Mouse (Mus musculus) MEL (cell line): ENCODE measurements around the gene Tshz2. TPM values are rescaled to one million over a fixed set of nuclear protein-coding genes. Genes with fewer than 3 reads are reported as not detected.

ENCODE experiments used
- DNase-seq: peaks from one replicate; pipeline ENCODE4 v3.0.0; 2011; ENCODE audit warnings: low read depth, low spot score
- H3K27ac ChIP-seq: 2 replicates; pipeline ENCODE4 v1.5.1; 2012; ENCODE audit warnings: low read depth, mild to moderate bottlenecking, control low read depth, low read length, moderate library complexity; ENCODE audit not compliant: control insufficient read depth
- H3K27me3 ChIP-seq, 2 experiments: fragments of 150-350 bp in 1 of 2; sonication (generic) in 1 of 2; 2 replicates each; pipeline ENCODE4 v1.6.1; 2012; ENCODE audit warnings: low read length in 2 of 2, mild to moderate bottlenecking in 2 of 2, improper control_type of control experiment in 1 of 2, moderate library complexity in 1 of 2; ENCODE audit not compliant: insufficient read depth in 2 of 2, control insufficient read depth in 1 of 2
- H3K36me3 ChIP-seq, 2 experiments: 2 replicates each; pipeline ENCODE4 v1.6.1; 2012 to 2014; ENCODE audit warnings: low read length in 2 of 2, improper control_type of control experiment in 1 of 2, inconsistent platforms in 1 of 2, mild to moderate bottlenecking in 1 of 2; ENCODE audit not compliant: insufficient read depth in 2 of 2, control insufficient read depth in 1 of 2
- H3K4me1 ChIP-seq, 2 experiments: fragments of 150-350 bp in 1 of 2; sonication (generic) in 1 of 2; 2 replicates each; pipeline ENCODE4 v1.6.1; 2012; ENCODE audit warnings: low read length in 2 of 2, improper control_type of control experiment in 1 of 2, mild to moderate bottlenecking in 1 of 2; ENCODE audit not compliant: insufficient read depth in 2 of 2, control insufficient read depth in 1 of 2
- H3K4me3 ChIP-seq, 2 experiments: fragments of 150-350 bp in 1 of 2; sonication (generic) in 1 of 2; 2 replicates each; pipeline ENCODE4 v1.5.1; 2012; ENCODE audit warnings: low read depth in 2 of 2, low read length in 2 of 2, mild to moderate bottlenecking in 2 of 2, moderate library complexity in 2 of 2, control low read depth in 1 of 2, improper control_type of control experiment in 1 of 2; ENCODE audit not compliant: control insufficient read depth in 1 of 2, insufficient read depth in 1 of 2
- H3K79me2 ChIP-seq: 2 replicates; pipeline ENCODE4 v1.6.1; 2012; ENCODE audit warnings: mild to moderate bottlenecking, low read length, moderate library complexity; ENCODE audit not compliant: control insufficient read depth, poor library complexity, insufficient read depth
- H3K9ac ChIP-seq: 2 replicates; pipeline ENCODE4 v1.6.1; 2012; ENCODE audit warnings: low read depth, mild to moderate bottlenecking, control low read depth, low read length, moderate library complexity; ENCODE audit not compliant: control insufficient read depth, poor library complexity, severe bottlenecking
- H3K9me3 ChIP-seq: fragments of 150-350 bp; sonication (generic); replicated peaks from 2 replicates; pipeline ENCODE4 v1.6.1; 2012; ENCODE audit warnings: mild to moderate bottlenecking, low read length, improper control_type of control experiment, moderate library complexity; ENCODE audit not compliant: insufficient read depth
- BHLHE40 ChIP-seq: IDR thresholded peaks from 2 replicates; pipeline ENCODE4 v1.6.1; 2012; ENCODE audit warnings: low read depth, mild to moderate bottlenecking, inconsistent platforms, low read length, improper control_type of control experiment, borderline replicate concordance
- CHD1 ChIP-seq: IDR thresholded peaks from 2 replicates; pipeline ENCODE4 v1.6.1; 2012; ENCODE audit warnings: low read depth, mild to moderate bottlenecking, inconsistent platforms, low read length, improper control_type of control experiment
- CHD2 ChIP-seq: IDR thresholded peaks from 2 replicates; pipeline ENCODE4 v1.6.1; 2011; ENCODE audit warnings: low read length, improper control_type of control experiment
- ELF1 ChIP-seq: IDR thresholded peaks from 2 replicates; pipeline ENCODE4 v1.6.1; 2014; ENCODE audit warnings: low read depth, mild to moderate bottlenecking, inconsistent platforms, low read length, improper control_type of control experiment, moderate library complexity
- EP300 ChIP-seq, 2 experiments: IDR thresholded peaks; 2 replicates each; pipeline ENCODE4 v1.6.1; 2011; ENCODE audit warnings: improper control_type of control experiment in 2 of 2, low read length in 2 of 2, low read depth in 1 of 2, mild to moderate bottlenecking in 1 of 2
- ETS1 ChIP-seq: IDR thresholded peaks from 2 replicates; pipeline ENCODE4 v1.6.1; 2012; ENCODE audit warnings: low read depth, mild to moderate bottlenecking, inconsistent platforms, low read length, improper control_type of control experiment, moderate library complexity
- HCFC1 ChIP-seq: IDR thresholded peaks from 2 replicates; pipeline ENCODE4 v1.6.1; 2012; ENCODE audit warnings: low read depth, mild to moderate bottlenecking, inconsistent platforms, low read length, improper control_type of control experiment, moderate library complexity
- KAT2A ChIP-seq: conservative IDR thresholded peaks from 2 replicates; pipeline ENCODE4 v1.6.1; 2012; ENCODE audit warnings: low read depth, low read length, improper control_type of control experiment, inconsistent platforms
- MAFK ChIP-seq: IDR thresholded peaks from 2 replicates; pipeline ENCODE4 v1.6.1; 2011; ENCODE audit warnings: low read depth, mild to moderate bottlenecking, low read length, improper control_type of control experiment, borderline replicate concordance
- MAZ ChIP-seq: IDR thresholded peaks from 2 replicates; pipeline ENCODE4 v1.6.1; 2012; ENCODE audit warnings: low read depth, mild to moderate bottlenecking, inconsistent platforms, low read length, improper control_type of control experiment
- POLR2AphosphoS2 ChIP-seq: IDR thresholded peaks from 2 replicates; pipeline ENCODE4 v1.6.1; 2011; ENCODE audit warnings: low read length, improper control_type of control experiment
- POLR2AphosphoS5 ChIP-seq: IDR thresholded peaks from 2 replicates; pipeline ENCODE4 v1.6.1; 2012; ENCODE audit warnings: low read depth, borderline replicate concordance, mild to moderate bottlenecking, inconsistent platforms, low read length, moderate library complexity, mixed read lengths
- RAD21 ChIP-seq: IDR thresholded peaks from 2 replicates; pipeline ENCODE4 v1.6.1; 2011; ENCODE audit warnings: mild to moderate bottlenecking, low read depth, low read length, improper control_type of control experiment
- SIN3A ChIP-seq: IDR thresholded peaks from 2 replicates; pipeline ENCODE4 v1.6.1; 2012; ENCODE audit warnings: low read length, improper control_type of control experiment, inconsistent platforms
- TCF12 ChIP-seq: IDR thresholded peaks from 2 replicates; pipeline ENCODE4 v1.6.1; 2014; ENCODE audit warnings: low read depth, mild to moderate bottlenecking, inconsistent platforms, low read length, improper control_type of control experiment, moderate library complexity
- UBTF ChIP-seq: IDR thresholded peaks from 2 replicates; pipeline ENCODE4 v1.6.1; 2012; ENCODE audit warnings: low read depth, mild to moderate bottlenecking, inconsistent platforms, low read length, improper control_type of control experiment, moderate library complexity, borderline replicate concordance; ENCODE audit not compliant: insufficient read depth
- USF2 ChIP-seq, 2 experiments: IDR thresholded peaks; 2 replicates each; pipeline ENCODE4 v1.6.1; 2011 to 2012; ENCODE audit warnings: improper control_type of control experiment in 2 of 2, low read length in 2 of 2, borderline replicate concordance in 1 of 2, inconsistent platforms in 1 of 2, low read depth in 1 of 2, mild to moderate bottlenecking in 1 of 2; ENCODE audit not compliant: insufficient read depth in 1 of 2
- ZC3H11A ChIP-seq: IDR thresholded peaks from 2 replicates; pipeline ENCODE4 v1.6.1; 2012; ENCODE audit warnings: low read depth, mild to moderate bottlenecking, inconsistent platforms, low read length, improper control_type of control experiment
- ZKSCAN1 ChIP-seq: IDR thresholded peaks from 2 replicates; pipeline ENCODE4 v1.6.1; 2012; ENCODE audit warnings: low read depth, mild to moderate bottlenecking, inconsistent platforms, low read length, improper control_type of control experiment, moderate library complexity
- polyA plus RNA-seq, 2 experiments: library from polyadenylated mRNA; stranded (reverse) in 1 of 2; unstranded in 1 of 2; fragments of >175 nt in 1 of 2; fragments of >200 nt in 1 of 2; gene quantifications; 2 replicates each; pipeline versions ENCODE4 v1.2.1 to v1.2.4; 2012; ENCODE audit warnings: low replicate concordance in 2 of 2, low read depth in 1 of 2; ENCODE audit not compliant: insufficient read length in 2 of 2, insufficient read depth in 1 of 2, missing spikeins in 1 of 2
- total RNA-seq: library from RNA; depleted of rRNA; stranded (reverse); fragments of 300-350 nt; gene quantifications from 2 replicates; pipeline ENCODE4 v1.2.3, GENCODE M21; 2012

Gene Tshz2
- total and polyA plus RNA-seq, 3 experiments: not detected

- Histone ChIP-seq H3K9me3 (no peaks in the 10 kb centered on the region), H3K4me1 (no peaks in the 10 kb centered on the region), H3K9ac (no peak overlapping the region), H3K27ac (no peak overlapping the region), H3K79me2 (no peaks in the 10 kb centered on the region), H3K27me3 (no peaks in the 10 kb centered on the region), H3K36me3 (no peaks in the 10 kb centered on the region), H3K4me3 (no peak overlapping the region)
- DNase-seq: no peak
- TF ChIP-seq MAZ (no peak), ETS1 (no peak), TCF12 (no peak), HCFC1 (no peak), EP300 (IDR thresholded peaks at IDR 0.05; ENCODE audit: low read depth in 1 of 2, low read length in 2 of 2) (no peak), BHLHE40 (no peak), USF2 (IDR thresholded peaks at IDR 0.05; ENCODE audit: borderline replicate concordance in 1 of 2, insufficient read depth in 1 of 2, low read depth in 1 of 2, low read length in 2 of 2) (no peak), POLR2AphosphoS5 (no peak), CHD2 (no peak), RAD21 (no peak), ZKSCAN1 (no peak), MAFK (no peak), POLR2AphosphoS2 (no peak), KAT2A (no peak), CHD1 (no peak), UBTF (no peak), ELF1 (no peak), ZC3H11A (no peak)
Measured at GRCm38 (mm10) chr2:170046371-170047145, 413.7 kb downstream of the Tshz2 start.

- Histone ChIP-seq H3K27me3 (no peaks in the 10 kb centered on the region), H3K9me3 (no peaks in the 10 kb centered on the region), H3K4me3 (no peak overlapping the region), H3K36me3 (no peaks in the 10 kb centered on the region), H3K27ac (no peak overlapping the region), H3K4me1 (no peaks in the 10 kb centered on the region), H3K79me2 (no peaks in the 10 kb centered on the region), H3K9ac (no peak overlapping the region)
- TF ChIP-seq SIN3A: no peak
- no peak for DNase-seq
Measured at GRCm38 (mm10) chr2:170048831-170049230, 416.0 kb downstream of the Tshz2 start.
